Mouse (Mus musculus) urinary bladder, postnatal 14 days (tissue): ENCODE data around the gene Ppip5k1.
A peak's percentile ranks its signal among the peaks of the same experiment; 100 is the strongest.
"Not testable (repeated sequence)": the region's sequence is repeated elsewhere in the genome, so short reads cannot be mapped to it uniquely, and the experiment has no call there.

ENCODE experiments used
- DNase-seq: peaks from one replicate; pipeline ENCODE4 v3.0.0; 2021; ENCODE audit warnings: low spot score

Gene Ppip5k1

GRCm38 (mm10) chr2:121354820-121355592 lies at the start of gene Ppip5k1:
Gene Ppip5k1, minus strand, starts transcription at chr2:121355396.
- peak; percentile 97 for DNase-seq

- DNase-seq: no peak
Observed at GRCm38 (mm10) chr2:121403296-121403695, 48.1 kb upstream of the Ppip5k1 start.

GRCm38 (mm10) chr2:121396624-121397023 lies 41.4 kb upstream of the Ppip5k1 start:
- DNase-seq: peak; percentile 86

GRCm38 (mm10) chr2:121386961-121387575 lies 31.9 kb upstream of the Ppip5k1 start, which contains the start of gene Strc:
Gene Strc, minus strand, starts transcription at chr2:121387168.
- DNase-seq: not testable (repeated sequence)

GRCm38 (mm10) chr2:121374766-121375165 lies 19.6 kb upstream of the Ppip5k1 start:
- DNase-seq: no peak

GRCm38 (mm10) chr2:121372266-121372665 lies 17.1 kb upstream of the Ppip5k1 start:
- no peak for DNase-seq

- no peak for DNase-seq
Observed at GRCm38 (mm10) chr2:121370921-121371320, 15.7 kb upstream of the Ppip5k1 start.

GRCm38 (mm10) chr2:121368831-121369230 lies 13.6 kb upstream of the Ppip5k1 start:
- no peak for DNase-seq

GRCm38 (mm10) chr2:121363656-121364055 lies 8.5 kb upstream of the Ppip5k1 start:
- no peak for DNase-seq

GRCm38 (mm10) chr2:121359461-121359860 lies 4.3 kb upstream of the Ppip5k1 start:
- no peak for DNase-seq

GRCm38 (mm10) chr2:121358381-121358780 lies 3.2 kb upstream of the Ppip5k1 start:
- peak; percentile 80 for DNase-seq

- no peak for DNase-seq
Observed at GRCm38 (mm10) chr2:121357961-121358360, 2.8 kb upstream of the Ppip5k1 start.

GRCm38 (mm10) chr2:121357494-121357893 lies 2.3 kb upstream of the Ppip5k1 start, which contains the start of gene Ckmt1:
Gene Ckmt1, plus strand, starts transcription at chr2:121357714.
- peak; percentile 15 for DNase-seq

GRCm38 (mm10) chr2:121354378-121354777 lies 818 bp downstream of the Ppip5k1 start:
- DNase-seq: no peak

- no peak for DNase-seq
Observed at GRCm38 (mm10) chr2:121353156-121353555, 2.0 kb downstream of the Ppip5k1 start.

GRCm38 (mm10) chr2:121339057-121339456 lies 16.1 kb downstream of the Ppip5k1 start:
- DNase-seq: no peak

- no peak for DNase-seq
Observed at GRCm38 (mm10) chr2:121329492-121329891, 25.7 kb downstream of the Ppip5k1 start.

- DNase-seq: no peak
Observed at GRCm38 (mm10) chr2:121323693-121324470, 31.3 kb downstream of the Ppip5k1 start.

- no peak for DNase-seq
Observed at GRCm38 (mm10) chr2:121323041-121323440, 32.2 kb downstream of the Ppip5k1 start.

GRCm38 (mm10) chr2:121316278-121316677 lies 38.9 kb downstream of the Ppip5k1 start:
- no peak for DNase-seq

- no peak for DNase-seq
Observed at GRCm38 (mm10) chr2:121308997-121309416, 46.2 kb downstream of the Ppip5k1 start.

GRCm38 (mm10) chr2:121300036-121300435 lies 55.2 kb downstream of the Ppip5k1 start:
- DNase-seq: no peak
